Mouse (Mus musculus): Measurements from ENCODE around the gene Pin1.
"Not testable (repeated sequence)": the region's sequence is repeated elsewhere in the genome, so short reads cannot be mapped to it uniquely, and the experiment has no call there.

Pin1 gene

DNA sequence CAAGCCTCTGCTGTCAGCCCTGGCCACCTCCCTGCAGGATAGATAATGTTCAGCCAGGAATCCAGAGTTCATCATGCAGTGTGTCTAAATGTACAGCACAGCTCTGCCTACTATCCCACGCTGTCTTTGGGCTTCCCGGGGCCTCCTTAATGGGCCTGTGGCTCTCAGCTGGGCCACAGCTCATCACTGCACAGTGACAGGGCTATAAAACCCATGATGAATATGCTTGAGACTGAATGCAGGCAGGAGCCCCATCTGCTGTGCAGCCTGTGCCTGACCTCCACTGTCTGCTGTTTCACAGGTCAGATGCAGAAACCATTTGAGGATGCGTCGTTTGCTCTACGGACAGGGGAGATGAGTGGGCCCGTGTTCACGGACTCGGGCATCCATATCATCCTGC lies 11.0 kb downstream of the Pin1 start:
- no peak for DNase-seq

DNA sequence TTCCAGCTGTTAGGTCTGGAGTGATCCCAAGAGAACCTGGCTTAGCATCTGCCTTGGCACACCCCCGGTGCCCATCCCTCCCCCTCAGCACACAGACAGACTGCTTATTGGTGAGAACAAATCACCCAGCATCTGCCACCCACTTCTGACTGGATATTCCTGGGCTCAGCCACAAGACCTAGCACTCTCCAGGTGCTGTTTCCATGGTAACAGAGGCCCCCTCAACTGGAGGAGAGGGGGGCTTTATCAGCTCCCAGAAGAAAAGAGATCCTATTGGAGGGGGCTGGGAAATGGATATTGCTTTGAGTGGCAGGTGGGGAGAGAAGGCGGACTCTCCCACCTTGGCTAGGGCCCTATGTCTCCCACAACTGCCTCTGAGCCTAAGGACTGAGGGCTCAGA lies 12.1 kb downstream of the Pin1 start:
- DNase-seq, result no peak

DNA sequence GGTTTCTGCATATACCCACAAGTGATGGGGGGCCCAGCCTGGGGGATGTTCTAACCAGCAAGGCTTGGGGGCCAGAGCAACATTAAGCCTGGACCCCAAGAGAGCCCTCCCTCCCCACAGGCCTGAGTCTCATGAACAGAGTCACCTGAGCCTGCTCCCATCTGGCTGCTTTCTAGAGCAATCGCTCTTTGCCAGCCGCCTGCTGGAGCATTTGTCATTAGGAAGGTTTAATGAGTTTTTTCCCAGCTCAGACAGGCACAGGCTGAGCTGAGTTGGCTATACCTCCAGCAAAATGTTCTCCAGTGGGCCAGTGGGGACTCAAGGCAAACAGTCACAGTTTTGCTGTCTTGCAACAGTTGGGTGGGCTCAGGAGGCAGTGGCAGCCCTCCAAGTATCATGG lies 12.5 kb downstream of the Pin1 start:
- no peak for DNase-seq

DNA sequence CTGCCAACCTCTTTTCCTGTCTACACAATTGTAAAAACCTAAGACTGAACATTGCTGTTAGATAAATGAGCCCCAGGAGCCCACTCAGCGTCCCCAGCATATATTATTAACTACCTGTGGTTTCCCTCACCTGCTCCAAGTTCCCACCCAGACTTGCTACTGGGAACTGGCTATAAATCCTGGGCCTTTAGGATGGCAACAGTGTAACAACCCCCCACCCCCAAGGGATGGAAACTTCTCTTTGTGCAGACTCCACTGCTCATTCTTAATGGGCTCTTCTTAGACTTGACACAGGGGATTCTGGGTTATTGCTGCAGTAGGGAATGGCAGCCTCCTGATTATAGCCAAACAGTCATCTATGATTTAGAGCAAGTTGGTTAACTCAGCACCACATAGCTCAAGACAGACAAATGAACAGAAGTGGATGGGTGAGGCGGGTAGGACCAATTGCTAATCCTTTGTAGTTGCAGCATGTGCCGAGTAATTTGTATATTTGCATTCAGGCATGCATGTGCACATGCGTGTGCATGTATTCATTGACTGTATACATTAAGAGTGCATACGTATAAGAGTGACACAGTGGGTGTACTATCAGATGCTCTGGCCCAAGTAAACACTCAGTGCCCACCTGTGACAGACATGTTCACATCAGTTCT lies 13.2 kb downstream of the Pin1 start:
- no peak for DNase-seq

DNA sequence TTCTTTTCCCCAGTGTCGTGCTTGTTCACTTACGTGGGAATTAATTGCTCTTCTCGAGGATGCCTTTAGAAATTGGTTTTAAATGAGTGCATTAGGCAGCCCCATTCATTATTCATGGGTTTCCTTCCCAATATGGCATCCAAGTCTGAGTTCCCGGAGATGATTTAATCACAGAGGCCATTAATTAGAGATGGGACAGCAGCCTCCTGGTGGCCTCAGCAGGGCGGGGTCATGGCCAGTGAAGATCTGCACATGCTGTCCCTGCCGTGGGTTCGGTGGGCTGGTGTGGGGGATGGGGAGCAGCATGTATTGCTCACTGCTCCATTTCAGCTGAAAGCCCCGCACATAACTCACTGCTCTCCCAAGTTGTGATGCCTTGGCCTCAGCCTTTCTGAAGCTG lies 14.0 kb downstream of the Pin1 start:
- no peak for DNase-seq

DNA sequence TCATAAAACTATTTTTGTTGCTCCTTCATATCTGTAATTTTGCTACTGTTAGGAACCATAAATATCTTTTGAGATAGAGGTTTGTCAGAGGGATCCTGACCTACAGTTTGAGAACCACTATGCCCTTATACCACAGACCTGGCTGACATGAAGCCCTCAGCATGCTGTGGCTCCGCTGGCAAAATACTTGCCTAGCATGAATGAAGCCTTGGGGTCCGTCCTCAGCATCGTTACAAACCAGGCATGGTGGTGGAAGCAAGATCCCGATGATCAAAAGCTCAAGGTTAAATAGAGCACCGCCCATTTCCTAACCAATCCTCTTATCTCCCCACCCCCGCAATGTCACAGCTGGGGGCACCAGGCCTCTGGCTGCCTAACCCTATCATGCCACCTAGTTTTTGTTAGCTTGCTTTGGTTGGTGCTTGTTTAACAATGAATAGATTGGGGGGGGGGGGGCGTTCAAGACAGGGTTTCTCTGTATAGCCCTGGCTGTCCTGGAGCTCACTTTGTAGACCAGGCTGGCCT lies 14.7 kb downstream of the Pin1 start:
- peak; percentile 56 for DNase-seq

DNA sequence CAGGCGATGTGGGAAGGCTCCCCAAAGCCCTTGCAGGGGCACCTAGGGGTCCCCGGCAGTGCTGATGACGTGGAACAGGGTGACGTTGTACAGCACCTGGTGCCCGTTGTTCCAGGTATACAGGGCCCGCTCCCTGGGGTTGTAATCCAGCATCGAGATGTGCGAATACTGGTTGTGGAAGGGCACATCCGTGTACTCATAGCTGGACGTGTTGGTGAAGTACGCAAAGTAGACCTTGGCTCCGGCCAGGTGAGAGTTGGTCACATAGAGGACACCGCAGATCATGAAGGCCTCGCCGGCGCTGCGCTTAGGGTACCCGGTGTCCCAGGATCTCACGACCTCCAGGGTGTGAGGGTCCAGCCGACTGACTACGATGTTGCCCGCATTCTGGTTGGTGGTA lies 16.2 kb downstream of the Pin1 start:
- no peak for DNase-seq

DNA sequence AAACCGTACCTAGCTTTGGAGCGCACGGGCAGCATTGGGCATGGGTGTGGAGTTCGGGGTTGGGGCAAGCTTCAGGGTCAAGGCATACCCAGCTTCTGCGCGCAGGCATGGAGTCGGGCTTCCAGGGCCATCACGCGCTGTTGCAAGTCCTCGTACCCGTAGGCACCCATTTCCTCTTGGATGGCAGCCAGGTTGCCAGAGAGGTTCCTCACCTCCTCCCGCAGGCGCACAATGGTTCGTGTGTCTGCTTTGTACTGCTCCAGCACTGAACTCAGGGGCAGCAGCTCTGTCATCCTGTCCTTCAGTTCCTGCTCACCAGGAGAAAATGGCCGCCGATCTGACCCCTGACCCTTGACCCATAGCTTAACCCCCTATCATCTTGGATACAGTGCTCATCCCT lies 20.2 kb downstream of the Pin1 start:
- no peak for DNase-seq

DNA sequence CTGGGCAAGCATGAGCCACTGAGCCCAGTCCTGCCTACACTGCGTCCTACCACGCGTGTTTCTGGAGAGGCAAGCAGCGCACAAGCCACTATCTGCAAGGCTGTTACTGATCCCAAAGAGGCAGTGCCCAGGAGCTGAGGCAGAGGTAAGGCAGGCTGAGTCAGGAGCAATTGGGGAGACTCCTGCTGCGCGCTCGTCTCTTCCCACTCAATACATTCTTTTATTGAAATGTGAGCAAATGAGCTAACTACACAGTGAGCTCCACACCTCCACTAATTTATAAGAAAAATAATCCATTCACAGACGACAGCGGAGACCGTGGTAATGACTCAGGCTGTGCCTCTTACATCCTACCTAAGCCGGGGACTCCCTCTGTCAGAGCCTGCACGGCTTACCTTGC lies 26.0 kb downstream of the Pin1 start:
- no peak for DNase-seq

DNA sequence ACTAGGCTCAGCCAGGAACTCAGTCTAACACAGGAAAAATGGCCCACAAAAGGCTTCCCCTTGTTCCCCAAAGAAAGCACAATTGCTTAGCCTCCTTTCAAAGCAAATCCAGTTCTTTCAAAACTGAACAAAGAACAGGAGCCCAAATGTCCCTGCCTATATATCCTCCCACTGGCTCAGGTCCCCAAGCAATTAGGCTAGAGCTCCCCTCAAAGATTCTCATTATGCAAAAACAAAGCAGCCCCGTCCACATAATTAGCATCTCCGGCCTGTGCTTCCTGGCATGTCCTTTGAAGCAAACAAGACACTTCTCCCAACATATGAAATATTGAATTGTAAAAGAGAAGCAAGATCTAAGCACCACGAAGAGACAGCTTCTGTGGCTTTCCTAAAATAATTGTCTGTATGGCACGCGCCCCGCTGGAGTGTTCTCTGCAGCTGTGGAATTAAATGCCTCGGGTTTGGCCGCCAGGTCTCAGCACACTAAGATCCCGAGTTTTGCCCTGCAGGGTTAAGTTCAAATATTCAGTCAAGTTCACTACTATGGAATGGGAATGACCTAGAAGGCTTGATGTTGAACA lies 28.6 kb downstream of the Pin1 start:
- DNase-seq, result no peak

DNA sequence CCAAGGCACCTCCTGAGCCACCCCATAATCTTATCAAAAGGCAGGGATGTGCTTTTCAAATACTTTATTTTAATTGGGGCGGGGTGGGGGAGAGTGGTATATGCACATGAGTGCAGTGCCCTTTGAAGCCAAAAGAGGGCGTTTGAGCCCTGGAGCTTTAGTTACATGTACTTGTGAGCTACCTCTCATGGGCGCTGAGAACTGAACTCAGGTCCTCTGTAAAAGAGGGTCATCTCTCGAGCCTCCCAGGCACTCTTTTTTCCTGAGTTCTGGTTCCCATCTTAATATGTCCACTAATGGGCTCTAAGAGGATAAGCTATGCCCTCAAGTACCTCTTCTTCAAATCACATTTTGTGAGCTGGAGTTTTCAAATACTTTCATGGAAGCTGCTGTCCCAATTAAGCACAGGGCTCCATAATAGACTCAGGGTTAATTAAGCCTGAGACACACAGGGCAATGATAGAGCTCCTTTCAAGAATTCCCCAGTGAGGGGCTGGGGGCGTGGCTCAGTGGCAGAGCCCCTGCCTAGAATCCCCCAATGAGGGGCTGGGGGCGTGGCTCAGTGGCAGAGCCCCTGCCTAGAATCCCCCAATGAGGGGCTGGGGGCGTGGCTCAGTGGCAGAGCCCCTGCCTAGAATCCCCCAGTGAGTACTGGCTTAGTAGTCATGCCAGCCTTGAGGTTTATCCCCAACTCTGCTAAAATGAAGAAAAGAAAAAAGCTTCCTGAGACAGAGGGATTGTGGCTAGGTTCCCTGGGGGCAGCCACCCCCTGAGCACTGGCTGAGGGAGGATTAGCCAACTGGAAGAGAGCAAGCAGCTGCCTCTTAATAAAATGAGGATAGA lies 29.9 kb downstream of the Pin1 start:
- DNase-seq, result no peak

DNA sequence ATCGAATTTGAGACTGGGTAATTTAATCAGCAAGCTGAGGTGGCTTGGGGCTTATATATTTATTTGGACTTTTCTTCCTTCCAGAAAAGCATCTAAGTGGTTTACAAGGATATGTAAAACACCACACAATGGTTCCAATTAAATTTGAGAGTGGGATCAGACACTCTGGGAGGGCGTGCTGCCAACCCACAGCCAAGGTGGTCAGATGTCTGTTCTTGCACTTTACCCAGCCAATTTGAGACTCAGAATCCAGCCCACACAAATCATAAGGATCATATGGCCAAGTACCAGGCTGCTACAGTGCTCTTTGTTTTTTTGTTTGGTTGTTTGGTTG lies 30.5 kb downstream of the Pin1 start:
- no peak for DNase-seq

DNA sequence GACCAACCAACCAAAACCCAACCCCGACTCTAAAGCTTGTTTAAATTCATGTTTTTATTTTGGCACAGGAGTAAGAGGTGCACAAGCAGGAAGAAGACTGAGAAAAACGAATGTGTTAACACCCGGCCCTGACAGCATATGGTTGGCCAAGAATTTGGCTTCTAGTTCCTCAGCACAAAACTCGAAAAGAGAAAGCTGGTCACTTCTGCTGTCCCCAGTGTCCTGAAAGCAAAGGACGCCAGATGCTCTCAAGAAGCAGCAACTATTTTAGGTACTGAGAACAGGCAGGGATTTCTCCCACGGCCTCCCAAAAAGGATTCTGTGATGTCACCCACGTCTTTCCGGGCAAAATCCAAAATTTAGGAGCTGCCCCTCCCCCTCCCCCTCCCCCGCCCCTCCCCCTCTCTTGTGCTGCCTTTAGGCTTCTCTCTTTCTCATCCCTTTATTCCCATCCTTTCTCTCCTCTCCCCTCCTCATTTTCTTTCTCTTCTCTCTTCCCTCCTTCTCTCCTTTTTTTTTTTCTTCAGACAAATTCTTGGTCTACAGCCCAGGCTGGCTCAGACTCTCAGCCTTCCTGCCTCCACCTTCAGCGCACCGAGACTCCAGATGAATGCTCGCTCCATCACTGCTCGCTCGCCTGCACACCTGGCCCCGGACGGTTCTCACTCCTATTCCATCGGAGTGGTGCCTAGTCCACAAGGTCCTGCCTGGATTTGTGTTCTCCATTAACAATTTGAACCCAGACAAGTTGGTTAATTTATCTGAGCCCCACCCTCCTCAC lies 33.4 kb downstream of the Pin1 start:
- DNase-seq, result no peak

DNA sequence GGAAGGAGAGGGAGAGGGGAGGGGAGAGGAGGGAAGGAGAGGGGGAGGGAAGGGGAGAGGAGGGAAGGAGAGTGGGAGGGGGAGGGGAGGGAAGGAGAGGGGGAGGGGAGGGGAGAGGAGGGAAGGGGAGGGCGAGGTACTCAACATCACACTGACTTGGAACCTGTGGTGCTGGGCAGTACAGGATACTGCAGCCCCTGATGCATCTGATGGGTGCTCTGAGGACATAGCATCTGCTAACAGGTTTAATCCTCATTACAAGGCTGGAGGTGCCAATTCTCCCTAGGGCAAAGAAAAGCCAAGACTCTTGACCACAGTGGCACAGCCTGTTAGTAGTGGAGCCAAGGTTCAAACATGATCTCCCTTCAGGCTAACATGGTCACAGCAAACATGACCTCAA lies 37.5 kb downstream of the Pin1 start:
- no peak for DNase-seq

DNA sequence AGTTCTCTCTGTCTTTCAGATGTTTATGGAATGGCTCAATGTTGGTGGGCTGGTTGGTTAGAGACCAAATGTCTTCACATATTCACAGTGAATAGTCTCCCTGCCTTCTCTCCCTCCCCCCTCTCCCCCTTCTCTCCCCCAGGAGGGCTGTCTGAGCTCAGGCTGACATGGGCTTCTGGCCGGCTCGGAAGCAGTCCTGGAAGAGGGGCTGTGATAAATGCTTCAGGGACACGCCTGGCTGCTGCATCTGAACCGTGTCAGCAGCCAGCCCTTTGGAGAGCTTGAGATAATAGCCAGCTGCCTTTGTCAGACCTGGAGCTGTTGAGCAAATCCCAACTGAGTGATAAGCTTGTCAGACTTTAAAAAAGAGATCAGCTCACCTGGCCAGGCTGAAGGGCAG lies 38.0 kb downstream of the Pin1 start:
- no peak for DNase-seq

DNA sequence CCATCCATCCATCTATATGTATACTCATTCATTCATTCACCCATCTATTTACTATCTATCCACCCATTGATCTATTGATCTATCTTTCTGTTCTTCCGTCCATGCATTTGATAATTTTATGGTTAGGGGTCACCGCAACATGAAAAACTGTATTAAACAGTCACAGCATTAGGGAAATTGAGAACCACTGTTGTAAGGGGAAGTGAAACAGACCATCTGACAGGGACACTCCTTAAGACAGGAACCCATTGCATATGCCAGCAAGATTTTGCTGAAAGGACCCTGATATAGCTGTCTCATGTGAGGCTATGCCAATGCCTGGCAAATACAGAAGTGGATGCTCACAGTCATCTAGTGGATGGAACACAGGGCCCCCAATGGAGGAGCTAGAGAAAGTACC lies 38.6 kb downstream of the Pin1 start:
- DNase-seq, result not testable (repeated sequence)

DNA sequence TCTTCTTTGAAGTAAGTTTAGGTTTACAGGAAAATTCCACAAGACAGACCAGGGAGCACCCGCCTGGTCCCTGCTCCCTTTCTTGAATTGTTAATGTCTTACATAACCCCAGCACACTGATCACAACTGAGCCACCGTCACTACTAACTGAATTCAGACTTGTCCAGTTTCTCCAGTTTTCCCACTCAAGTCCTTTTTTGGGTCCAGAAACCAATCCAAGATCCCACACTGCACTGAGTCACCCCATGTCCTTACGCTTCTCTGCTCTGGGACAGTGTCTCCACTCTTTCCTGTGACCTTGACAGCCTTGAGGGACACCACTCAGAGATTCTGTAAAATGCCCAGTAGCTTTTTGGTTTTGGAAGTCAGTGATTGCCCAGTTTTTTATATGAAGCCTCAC lies 41.0 kb downstream of the Pin1 start:
- DNase-seq, result no peak

DNA sequence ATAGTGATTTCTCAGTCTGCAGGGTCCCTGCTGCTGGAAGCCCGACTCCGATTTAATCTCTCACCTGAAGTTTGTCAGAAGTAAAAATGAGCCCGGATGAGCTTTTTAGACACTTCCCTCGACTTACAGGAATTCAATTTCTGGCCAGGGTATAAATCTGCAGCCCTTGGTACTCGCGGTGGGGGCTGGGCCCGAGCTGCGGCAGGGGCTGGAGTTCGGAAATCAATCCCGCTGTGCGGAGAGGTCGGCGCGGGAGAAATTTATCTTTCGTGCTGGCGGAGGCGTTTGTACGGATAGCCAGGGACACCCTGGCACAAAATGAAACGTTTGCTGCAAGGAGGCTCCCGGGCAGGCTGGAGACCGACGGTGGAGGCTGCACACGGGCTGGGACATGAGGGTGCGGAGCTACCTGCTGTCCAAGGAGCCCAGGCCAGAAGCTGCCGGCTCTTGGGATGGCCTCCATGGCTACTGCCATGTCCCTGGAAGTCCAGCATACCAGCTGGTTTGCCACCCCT lies 42.9 kb downstream of the Pin1 start:
- peak; percentile 4 for DNase-seq

DNA sequence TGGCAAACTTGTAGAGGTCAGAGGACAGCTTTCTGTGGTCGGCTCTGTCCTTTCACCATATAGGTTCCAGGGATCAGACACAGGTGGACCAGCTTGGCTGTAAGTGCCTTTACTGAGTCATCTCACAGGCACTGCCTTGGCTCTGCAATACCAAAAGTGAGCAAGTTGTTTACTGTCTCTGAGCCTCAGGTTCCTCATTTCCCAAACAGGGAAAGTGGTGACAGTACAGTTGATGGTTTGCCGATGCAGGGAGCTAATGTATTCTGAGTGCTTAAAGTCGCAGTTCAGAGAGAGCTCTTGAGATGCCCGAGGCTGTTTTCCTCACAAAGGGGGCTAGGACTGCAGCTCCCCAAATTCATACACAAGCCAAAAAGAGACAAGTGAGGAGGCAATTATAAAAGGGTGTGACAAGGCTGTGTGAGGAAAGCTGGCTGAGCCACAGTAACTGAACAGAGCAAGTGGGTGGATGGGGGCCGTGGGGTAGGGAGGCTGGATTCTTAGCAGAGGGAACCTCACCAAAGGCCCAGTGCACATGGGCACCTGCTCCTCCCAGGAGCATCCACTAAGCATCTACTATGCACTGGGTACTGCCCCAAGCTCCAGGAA lies 44.3 kb downstream of the Pin1 start:
- DNase-seq, result no peak

DNA sequence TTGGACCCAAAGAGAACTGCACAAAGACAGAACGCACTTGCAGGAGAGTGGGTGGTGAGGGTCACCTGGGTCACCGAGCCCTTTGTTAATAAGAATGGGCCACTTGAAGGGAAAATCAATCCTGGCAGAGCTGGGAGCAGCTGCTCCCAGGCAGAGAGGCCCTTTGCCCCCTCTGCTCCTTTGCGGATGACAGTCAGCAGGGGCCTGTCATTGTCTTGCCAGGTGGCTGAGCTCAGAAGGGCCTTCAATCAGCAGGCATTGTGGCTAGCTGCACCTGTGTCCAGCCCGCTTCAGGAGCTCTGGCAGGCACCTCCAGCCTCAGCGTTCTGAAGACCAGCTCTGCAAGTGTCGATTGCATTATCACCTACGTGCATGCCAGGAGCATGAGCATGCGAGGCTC lies 45.6 kb downstream of the Pin1 start:
- DNase-seq, result no peak

DNA sequence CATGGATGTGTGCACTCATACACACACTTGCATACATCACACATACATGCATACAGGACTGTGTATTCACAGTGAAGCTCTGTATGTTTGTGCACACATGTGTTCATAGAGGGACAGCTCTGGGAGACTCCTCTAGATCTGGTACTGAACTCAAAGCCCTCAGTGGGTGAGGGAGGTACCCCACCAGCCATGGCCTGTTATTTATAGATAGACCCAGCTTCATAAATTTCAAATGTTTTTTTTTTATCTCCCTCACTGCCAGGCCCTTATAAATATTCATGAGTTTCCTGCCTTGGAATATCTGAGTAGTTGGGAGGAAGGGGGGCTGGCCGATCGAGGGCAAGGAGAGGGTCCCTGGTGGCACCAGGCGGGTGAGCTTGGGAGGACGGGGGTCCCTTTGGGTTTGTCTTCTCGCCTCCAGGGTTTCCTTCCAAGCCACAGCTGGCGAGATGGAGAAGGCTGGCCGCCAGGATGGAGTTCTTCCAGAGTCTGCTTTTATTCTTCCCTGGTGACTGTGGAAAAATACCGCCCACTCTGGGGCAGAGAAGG lies 52.0 kb downstream of the Pin1 start:
- DNase-seq, result no peak

DNA sequence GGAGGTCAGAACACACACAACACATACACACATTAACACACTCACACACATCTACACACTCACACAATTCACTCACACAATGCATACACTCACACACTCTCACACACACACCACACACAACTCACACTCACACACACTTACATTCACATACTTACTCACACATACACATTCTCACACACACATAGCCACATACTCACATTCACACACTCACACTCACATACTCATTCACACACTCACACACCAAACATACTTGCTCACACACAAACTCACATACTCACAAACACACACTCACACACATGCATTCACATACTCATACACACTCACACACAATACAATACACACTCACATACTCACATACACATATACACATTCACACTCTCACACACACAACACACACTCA lies 53.5 kb downstream of the Pin1 start:
- no peak for DNase-seq

Measured in liver (tissue).